Mouse (Mus musculus): ENCODE measurements around the gene Fam189a1. TPM values are rescaled to one million over a fixed set of nuclear protein-coding genes. Genes with fewer than 3 reads are reported as not detected.

The Fam189a1 gene
- polyA plus RNA-seq, 1 experiment from 2014 or later: 2.3 TPM

GRCm38 (mm10) chr7:64999718-65000214 lies 156.6 kb downstream of the Fam189a1 start:
- Histone ChIP-seq H3K27me3 (replicated peaks) (no peaks in the 10 kb centered on the region), H3K36me3 (no peaks in the 10 kb centered on the region), H3K9ac (no peak overlapping the region), H3K9me3 (replicated peaks) (no peaks in the 10 kb centered on the region), H3K4me1 (replicated peaks) (no peaks in the 10 kb centered on the region), H3K4me2 (no peak overlapping the region), H3K27ac (ENCODE audit: poor library complexity, severe bottlenecking) (no peak overlapping the region), H3K4me3 (no peak overlapping the region)
- WGBS: 76% methylated on average over 4 of the region's 4 CpGs
- ATAC-seq (ENCODE audit: insufficient number of reproducible peaks, low FRiP score): no peak

GRCm38 (mm10) chr7:64997743-64998142 lies 158.6 kb downstream of the Fam189a1 start:
- Histone ChIP-seq H3K4me1 (replicated peaks) (no peaks in the 10 kb centered on the region), H3K4me2 (no peak overlapping the region), H3K4me3 (no peak overlapping the region), H3K36me3 (no peaks in the 10 kb centered on the region), H3K9ac (no peak overlapping the region), H3K9me3 (replicated peaks) (no peaks in the 10 kb centered on the region), H3K27me3 (replicated peaks) (no peaks in the 10 kb centered on the region), H3K27ac (ENCODE audit: poor library complexity, severe bottlenecking) (no peak overlapping the region)
- ATAC-seq (ENCODE audit: insufficient number of reproducible peaks, low FRiP score): no peak
- 80% methylated on average over 5 of the region's 5 CpGs for WGBS

GRCm38 (mm10) chr7:64995946-64996444 lies 160.4 kb downstream of the Fam189a1 start:
- Histone ChIP-seq H3K4me1 (replicated peaks) (no peaks in the 10 kb centered on the region), H3K36me3 (no peaks in the 10 kb centered on the region), H3K4me2 (no peak overlapping the region), H3K9ac (no peak overlapping the region), H3K27ac (ENCODE audit: poor library complexity, severe bottlenecking) (no peak overlapping the region), H3K27me3 (replicated peaks) (no peaks in the 10 kb centered on the region), H3K4me3 (no peak overlapping the region), H3K9me3 (replicated peaks) (no peaks in the 10 kb centered on the region)
- ATAC-seq (ENCODE audit: insufficient number of reproducible peaks, low FRiP score): no peak
- WGBS: 56% methylated on average over 8 of the region's 8 CpGs

- no peaks in the 10 kb centered on the region for H3K27me3 ChIP-seq (replicated peaks)
- 72% methylated on average over 4 of the region's 4 CpGs for WGBS
- H3K27ac ChIP-seq (ENCODE audit: poor library complexity, severe bottlenecking): no peak overlapping the region
- H3K4me3 ChIP-seq: no peak overlapping the region
- no peak overlapping the region for H3K4me2 ChIP-seq
- no peaks in the 10 kb centered on the region for H3K9me3 ChIP-seq (replicated peaks)
- ATAC-seq (ENCODE audit: insufficient number of reproducible peaks, low FRiP score): no peak
- H3K4me1 ChIP-seq (replicated peaks): no peaks in the 10 kb centered on the region
- H3K36me3 ChIP-seq: no peaks in the 10 kb centered on the region
- H3K9ac ChIP-seq: no peak overlapping the region
Observed at GRCm38 (mm10) chr7:64989406-64989805, 167.0 kb downstream of the Fam189a1 start.

- Histone ChIP-seq H3K36me3 (no peaks in the 10 kb centered on the region), H3K27ac (ENCODE audit: poor library complexity, severe bottlenecking) (no peak overlapping the region), H3K4me1 (replicated peaks) (no peaks in the 10 kb centered on the region), H3K27me3 (replicated peaks) (no peaks in the 10 kb centered on the region), H3K9me3 (replicated peaks) (no peaks in the 10 kb centered on the region), H3K4me3 (no peak overlapping the region), H3K4me2 (no peak overlapping the region), H3K9ac (no peak overlapping the region)
- no peak for ATAC-seq (ENCODE audit: insufficient number of reproducible peaks, low FRiP score)
- 86% methylated on average over 2 of the region's 2 CpGs for WGBS
Observed at GRCm38 (mm10) chr7:64988015-64988414, 168.4 kb downstream of the Fam189a1 start.

GRCm38 (mm10) chr7:64984468-64985120 lies 171.8 kb downstream of the Fam189a1 start:
- Histone ChIP-seq H3K4me3 (no peak overlapping the region), H3K4me2 (no peak overlapping the region), H3K36me3 (no peaks in the 10 kb centered on the region), H3K9me3 (replicated peaks) (no peaks in the 10 kb centered on the region), H3K9ac (no peak overlapping the region), H3K27me3 (replicated peaks) (no peaks in the 10 kb centered on the region), H3K4me1 (replicated peaks) (no peaks in the 10 kb centered on the region), H3K27ac (ENCODE audit: poor library complexity, severe bottlenecking) (no peak overlapping the region)
- ATAC-seq (ENCODE audit: insufficient number of reproducible peaks, low FRiP score): no peak
- 83% methylated on average over 22 of the region's 22 CpGs for WGBS

GRCm38 (mm10) chr7:64981511-64982235 lies 174.7 kb downstream of the Fam189a1 start:
- Histone ChIP-seq H3K4me1 (replicated peaks) (no peaks in the 10 kb centered on the region), H3K9me3 (replicated peaks) (no peaks in the 10 kb centered on the region), H3K4me2 (no peak overlapping the region), H3K4me3 (no peak overlapping the region), H3K9ac (no peak overlapping the region), H3K27ac (ENCODE audit: poor library complexity, severe bottlenecking) (no peak overlapping the region), H3K27me3 (replicated peaks) (no peaks in the 10 kb centered on the region), H3K36me3 (no peaks in the 10 kb centered on the region)
- no peak for ATAC-seq (ENCODE audit: insufficient number of reproducible peaks, low FRiP score)
- WGBS: 54% methylated on average over 2 of the region's 2 CpGs

- Histone ChIP-seq H3K4me3 (no peak overlapping the region), H3K27ac (ENCODE audit: poor library complexity, severe bottlenecking) (no peak overlapping the region)
- WGBS: 79% methylated on average over 4 of the region's 4 CpGs
Observed at GRCm38 (mm10) chr7:64973590-64974262, 182.6 kb downstream of the Fam189a1 start.

GRCm38 (mm10) chr7:64962128-64962527 lies 194.2 kb downstream of the Fam189a1 start:
- Histone ChIP-seq H3K9me3 (replicated peaks) (0 out of 2 replicates have a peak, but pooled peaks cover 2% of the 10 kb centered on the region), H3K4me3 (no peak overlapping the region), H3K27ac (ENCODE audit: poor library complexity, severe bottlenecking) (no peak overlapping the region), H3K27me3 (replicated peaks) (no peaks in the 10 kb centered on the region), H3K9ac (no peak overlapping the region), H3K4me1 (replicated peaks) (no peaks in the 10 kb centered on the region), H3K4me2 (no peak overlapping the region), H3K36me3 (no peaks in the 10 kb centered on the region)
- no peak for ATAC-seq (ENCODE audit: insufficient number of reproducible peaks, low FRiP score)
- 71% methylated on average over 3 of the region's 3 CpGs for WGBS

More at GRCm38 (mm10) chr7:64973590-64974262, 182.6 kb downstream of the Fam189a1 start:
- Histone ChIP-seq H3K9me3 (replicated peaks) (no peaks in the 10 kb centered on the region), H3K27me3 (replicated peaks) (no peaks in the 10 kb centered on the region), H3K4me1 (replicated peaks) (no peaks in the 10 kb centered on the region), H3K9ac (no peak overlapping the region), H3K4me2 (no peak overlapping the region), H3K36me3 (no peaks in the 10 kb centered on the region)
- no peak for ATAC-seq (ENCODE audit: insufficient number of reproducible peaks, low FRiP score)

- no peaks in the 10 kb centered on the region for H3K4me1 ChIP-seq (replicated peaks)
- no peaks in the 10 kb centered on the region for H3K27me3 ChIP-seq (replicated peaks)
- H3K4me2 ChIP-seq: no peak overlapping the region
- no peak overlapping the region for H3K27ac ChIP-seq (ENCODE audit: poor library complexity, severe bottlenecking)
- no peaks in the 10 kb centered on the region for H3K9me3 ChIP-seq (replicated peaks)
- no peak overlapping the region for H3K9ac ChIP-seq
- no peak overlapping the region for H3K4me3 ChIP-seq
- no peaks in the 10 kb centered on the region for H3K36me3 ChIP-seq
- 43% methylated on average over 6 of the region's 6 CpGs for WGBS
- ATAC-seq (ENCODE audit: insufficient number of reproducible peaks, low FRiP score): no peak
Observed at GRCm38 (mm10) chr7:64959087-64959486, 197.3 kb downstream of the Fam189a1 start.

- Histone ChIP-seq H3K4me3 (no peak overlapping the region), H3K4me1 (replicated peaks) (no peaks in the 10 kb centered on the region), H3K27ac (ENCODE audit: poor library complexity, severe bottlenecking) (no peak overlapping the region), H3K9ac (no peak overlapping the region), H3K27me3 (replicated peaks) (no peaks in the 10 kb centered on the region), H3K4me2 (no peak overlapping the region), H3K9me3 (replicated peaks) (no peaks in the 10 kb centered on the region), H3K36me3 (no peaks in the 10 kb centered on the region)
- ATAC-seq (ENCODE audit: insufficient number of reproducible peaks, low FRiP score): no peak
- WGBS: 45% methylated on average over 2 of the region's 2 CpGs
Observed at GRCm38 (mm10) chr7:64952181-64952580, 204.2 kb downstream of the Fam189a1 start.
